Mouse (Mus musculus) small intestine, adult 2 months (tissue): ENCODE measurements at regions not wholly inside any gene's neighbourhood (a gene's known extent, or its start where the extent isn't known, plus 50 kb on each side); places are given as distances from the start of the nearest gene placed in this dataset.

Experiments used
- CTCF ChIP-seq: fragments of 200-500 bp; IDR thresholded peaks from 2 replicates; pipeline ENCODE4 v1.5.1; 2012; ENCODE audit warnings: low read depth, mild to moderate bottlenecking, control low read depth, inconsistent platforms, low read length, moderate library complexity, mixed read lengths; ENCODE audit not compliant: insufficient replicate concordance, insufficient read length; ENCODE audit errors: extremely low read depth
- POLR2A ChIP-seq: fragments of 200-500 bp; IDR thresholded peaks from 2 replicates; pipeline ENCODE4 v1.6.1; 2012; ENCODE audit warnings: low read depth, mild to moderate bottlenecking, control low read depth, inconsistent platforms, low read length, moderate library complexity

DNA sequence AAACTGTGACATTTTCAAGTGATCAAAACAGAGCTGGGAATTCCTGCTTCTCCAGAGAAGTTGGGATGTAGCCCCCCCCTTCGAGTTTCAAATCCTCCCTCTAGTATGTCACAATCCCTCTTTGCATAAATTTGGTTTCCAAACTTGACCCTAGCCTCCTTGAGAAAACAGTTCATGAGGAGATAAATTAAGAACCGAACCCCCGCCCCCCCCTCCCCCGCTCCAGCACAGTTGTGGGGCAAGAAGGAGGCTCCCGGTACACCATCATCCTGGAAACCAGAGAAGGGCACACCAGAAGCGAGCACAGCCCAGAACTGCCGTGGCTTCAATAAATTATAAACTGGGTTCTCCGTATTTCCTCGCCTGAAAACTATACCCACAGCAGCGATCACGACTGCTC, 72.5 kb upstream of the Zfp217 start:
- TF ChIP-seq CTCF, result no peak
- no peak for TF ChIP-seq POLR2A
